Mouse (Mus musculus): Measurements from ENCODE around the gene Pdk1. TPM values are rescaled to one million over a fixed set of nuclear protein-coding genes. Genes with fewer than 3 reads are reported as not detected.

The Pdk1 gene
- total and polyA plus RNA-seq, 3 experiments, result 12.2 to 56.1 TPM; not detected in 1

GRCm38 (mm10) chr2:71938716-71939393, 65.8 kb downstream of the Pdk1 start:
- Histone ChIP-seq H3K9ac (ENCODE audit: control insufficient read depth, low read depth, low read length, poor library complexity, severe bottlenecking) (no peak overlapping the region), H3K4me1 (ENCODE audit: control insufficient read depth in 1 of 2, insufficient read depth in 2 of 2, low read length in 2 of 2) (0 out of 4 replicates have a peak, but pooled peaks cover 0 to 3% of the 10 kb centered on the region in 2 experiments), H3K4me3 (ENCODE audit: control insufficient read depth in 1 of 2, insufficient read depth in 1 of 2, low read depth in 2 of 2, low read length in 2 of 2) (no peak overlapping the region), H3K79me2 (ENCODE audit: control insufficient read depth, insufficient read depth, low read length, poor library complexity) (no peaks in the 10 kb centered on the region), H3K27ac (ENCODE audit: control insufficient read depth, low read depth, low read length) (no peak overlapping the region), H3K36me3 (ENCODE audit: control insufficient read depth in 1 of 2, insufficient read depth in 2 of 2, low read length in 2 of 2) (no peaks in the 10 kb centered on the region), H3K27me3 (ENCODE audit: control insufficient read depth in 1 of 2, insufficient read depth in 2 of 2, low read length in 2 of 2) (peaks cover 2 to 3% of the 10 kb centered on the region in 2 experiments; a peak in 3 of 4 replicates), H3K9me3 (replicated peaks; ENCODE audit: insufficient read depth, low read length) (no peaks in the 10 kb centered on the region)
- TF ChIP-seq TAL1 (IDR thresholded peaks at IDR 0.05; ENCODE audit: low read length) (no peak), SIN3A (IDR thresholded peaks at IDR 0.05; ENCODE audit: low read length) (no peak), NRF1 (IDR thresholded peaks at IDR 0.05; ENCODE audit: insufficient read depth, low read depth, low read length, poor library complexity, severe bottlenecking) (no peak), MAX (IDR thresholded peaks at IDR 0.05; ENCODE audit: low read length) (no peak), RCOR1 (IDR thresholded peaks at IDR 0.05; ENCODE audit: low read depth, low read length) (no peak), CHD1 (IDR thresholded peaks at IDR 0.05; ENCODE audit: low read depth, low read length) (no peak), ZMIZ1 (IDR thresholded peaks at IDR 0.05; ENCODE audit: low read depth, low read length) (no peak), MAZ (IDR thresholded peaks at IDR 0.05; ENCODE audit: low read depth, low read length) (no peak), POLR2AphosphoS5 (IDR thresholded peaks at IDR 0.05; ENCODE audit: borderline replicate concordance, low read depth, low read length) (no peak), JUND (IDR thresholded peaks at IDR 0.05; ENCODE audit: low read depth, low read length) (no peak), USF2 (IDR thresholded peaks at IDR 0.05; ENCODE audit: borderline replicate concordance in 1 of 2, insufficient read depth in 1 of 2, low read depth in 1 of 2, low read length in 2 of 2) (no peak), MXI1 (IDR thresholded peaks at IDR 0.05; ENCODE audit: low read depth, low read length) (no peak), MYB (IDR thresholded peaks at IDR 0.05; ENCODE audit: low read depth, low read length) (no peak), TCF12 (IDR thresholded peaks at IDR 0.05; ENCODE audit: low read depth, low read length) (no peak), TBP (IDR thresholded peaks at IDR 0.05; ENCODE audit: low read depth, low read length) (no peak), RAD21 (IDR thresholded peaks at IDR 0.05; ENCODE audit: low read depth, low read length) (no peak)
- no peak for DNase-seq (ENCODE audit: low read depth, low spot score)

DNA sequence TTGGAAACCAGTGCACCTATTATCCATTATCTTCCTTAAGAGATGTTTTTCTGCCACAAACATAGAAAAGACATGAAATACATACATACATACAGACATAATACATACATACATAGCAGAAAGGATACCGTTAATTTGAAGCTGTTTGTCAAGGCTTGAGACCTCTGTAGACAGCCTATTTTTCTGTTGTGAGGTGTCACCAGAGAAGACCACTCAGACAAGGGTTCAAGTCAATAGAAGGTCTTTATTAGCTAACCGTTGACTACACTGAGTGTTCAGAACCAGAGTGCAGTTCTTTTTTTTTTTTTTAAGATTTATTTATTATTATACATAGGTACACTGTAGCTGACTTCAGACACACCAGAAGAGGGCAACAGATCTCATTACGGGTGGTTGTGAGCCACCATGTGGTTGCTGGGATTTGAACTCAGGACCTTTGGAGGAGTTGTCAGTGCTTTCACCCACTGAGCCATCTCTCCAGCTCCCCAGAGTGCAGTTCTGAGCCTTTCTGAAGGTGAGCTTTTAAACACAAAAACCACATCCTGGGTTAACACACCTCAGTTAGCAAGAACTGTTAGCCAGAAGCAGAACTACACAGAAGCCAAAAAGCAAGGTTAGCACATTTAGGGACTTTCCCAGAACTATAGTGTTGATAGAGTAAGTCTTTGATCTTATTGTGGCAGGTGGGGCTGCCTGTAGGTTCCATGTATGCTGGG, 68.1 kb downstream of the Pdk1 start:
- H3K4me1 ChIP-seq (ENCODE audit: control insufficient read depth in 1 of 2, insufficient read depth in 2 of 2, low read length in 2 of 2), result 0 out of 4 replicates have a peak, but pooled peaks cover 0 to 3% of the 10 kb centered on the region in 2 experiments
- H3K79me2 ChIP-seq (ENCODE audit: control insufficient read depth, insufficient read depth, low read length, poor library complexity), result no peaks in the 10 kb centered on the region
- H3K9ac ChIP-seq (ENCODE audit: control insufficient read depth, low read depth, low read length, poor library complexity, severe bottlenecking), result no peak overlapping the region
- no peak for DNase-seq (ENCODE audit: low read depth, low spot score)
- no peaks in the 10 kb centered on the region for H3K9me3 ChIP-seq (replicated peaks; ENCODE audit: insufficient read depth, low read length)
- peak overlapping the region; percentile 67 to 95 for H3K4me3 ChIP-seq (ENCODE audit: control insufficient read depth in 1 of 2, insufficient read depth in 1 of 2, low read depth in 2 of 2, low read length in 2 of 2)
- no peak for TF ChIP-seq POLR2AphosphoS2 (IDR thresholded peaks at IDR 0.05; ENCODE audit: low read length)
- no peak for TF ChIP-seq RCOR1 (IDR thresholded peaks at IDR 0.05; ENCODE audit: low read depth, low read length)
- TF ChIP-seq SMC3 (IDR thresholded peaks at IDR 0.05; ENCODE audit: low read depth, low read length), result no peak
- TF ChIP-seq TBP (IDR thresholded peaks at IDR 0.05; ENCODE audit: low read depth, low read length), result no peak
- TF ChIP-seq TCF12 (IDR thresholded peaks at IDR 0.05; ENCODE audit: low read depth, low read length), result no peak
- no peak for TF ChIP-seq ZC3H11A (IDR thresholded peaks at IDR 0.05; ENCODE audit: low read depth, low read length)
- no peak for TF ChIP-seq ZMIZ1 (IDR thresholded peaks at IDR 0.05; ENCODE audit: low read depth, low read length)
- TF ChIP-seq BHLHE40 (IDR thresholded peaks at IDR 0.05; ENCODE audit: borderline replicate concordance, low read depth, low read length), result no peak
- TF ChIP-seq MAFK (IDR thresholded peaks at IDR 0.05; ENCODE audit: borderline replicate concordance, low read depth, low read length), result no peak
- TF ChIP-seq ELF1 (IDR thresholded peaks at IDR 0.05; ENCODE audit: low read depth, low read length), result no peak
- TF ChIP-seq MYC (IDR thresholded peaks at IDR 0.05; ENCODE audit: low read depth, low read length), result no peak
- no peak for TF ChIP-seq MAZ (IDR thresholded peaks at IDR 0.05; ENCODE audit: low read depth, low read length)
- no peak for TF ChIP-seq HCFC1 (IDR thresholded peaks at IDR 0.05; ENCODE audit: low read depth, low read length)
- no peak for TF ChIP-seq MYB (IDR thresholded peaks at IDR 0.05; ENCODE audit: low read depth, low read length)
- H3K27me3 ChIP-seq (ENCODE audit: control insufficient read depth in 1 of 2, insufficient read depth in 2 of 2, low read length in 2 of 2), result peaks cover 2% of the 10 kb centered on the region in 2 experiments; a peak in 3 of 4 replicates
- no peaks in the 10 kb centered on the region for H3K36me3 ChIP-seq (ENCODE audit: control insufficient read depth in 1 of 2, insufficient read depth in 2 of 2, low read length in 2 of 2)
- no peak overlapping the region for H3K27ac ChIP-seq (ENCODE audit: control insufficient read depth, low read depth, low read length)

Data from MEL (cell line).